Mouse (Mus musculus) forebrain, embryonic 16.5 days (tissue): ENCODE measurements around the gene Agrn. TPM values are rescaled to one million over a fixed set of nuclear protein-coding genes. Genes with fewer than 3 reads are reported as not detected.

Experiments used
- ATAC-seq: fragments of 200-750 bp; cut with Nextera tagmentation; 2 replicates; pipeline ENCODE4 v1.8.0; 2017; ENCODE audit warnings: mild to moderate bottlenecking, moderate library complexity
- H3K27ac ChIP-seq: fragments of 300-500 bp; sonication (generic); 2 replicates; pipeline ENCODE4 v1.5.1; 2014; ENCODE audit warnings: low read length, control low read depth
- H3K27me3 ChIP-seq: fragments of 300-500 bp; sonication (generic); replicated peaks from 2 replicates; pipeline ENCODE4 v1.6.1; 2014; ENCODE audit warnings: low read length; ENCODE audit not compliant: control insufficient read depth, insufficient read depth
- H3K36me3 ChIP-seq: fragments of 300-500 bp; sonication (generic); 2 replicates; pipeline ENCODE4 v1.6.1; 2014; ENCODE audit not compliant: control insufficient read depth, insufficient read depth
- H3K4me1 ChIP-seq: fragments of 300-500 bp; sonication (generic); replicated peaks from 2 replicates; pipeline ENCODE4 v1.6.1; 2014; ENCODE audit warnings: low read length; ENCODE audit not compliant: control insufficient read depth, insufficient read depth
- H3K4me2 ChIP-seq: fragments of 300-500 bp; sonication (generic); 2 replicates; pipeline ENCODE4 v1.6.1; 2014; ENCODE audit warnings: mild to moderate bottlenecking, low read length, control low read depth
- H3K4me3 ChIP-seq: fragments of 300-500 bp; sonication (generic); replicated peaks from 2 replicates; pipeline ENCODE4 v1.5.1; 2014; ENCODE audit warnings: mild to moderate bottlenecking, low read length, control low read depth
- H3K9ac ChIP-seq: fragments of 300-500 bp; sonication (generic); replicated peaks from 2 replicates; pipeline ENCODE4 v1.6.1; 2014; ENCODE audit warnings: low read depth, low read length, control low read depth
- H3K9me3 ChIP-seq: fragments of 300-500 bp; sonication (generic); 2 replicates; pipeline ENCODE4 v1.6.1; 2016; ENCODE audit warnings: low read length; ENCODE audit not compliant: control insufficient read depth
- WGBS: fragments of 180-500 bp; shearing (Covaris S2); extraction: QIAGEN DNeasy Blood & Tissue Kit; methylation state at CpG from one replicate; pipeline ENCODE4 v1.1.7; 2014; 5-methylcytosine and 5-hydroxymethylcytosine counted together
- polyA plus RNA-seq: library from polyadenylated mRNA; unstranded; fragments of >200 nt; fragmentation: Nextera tagmentation; extraction: Ambion mirVana; gene quantifications from 2 replicates; pipeline ENCODE4 v1.2.1, GENCODE M21; 2015

Agrn gene
- polyA plus RNA-seq, 1 experiment from 2014 or later: 125 TPM

DNA sequence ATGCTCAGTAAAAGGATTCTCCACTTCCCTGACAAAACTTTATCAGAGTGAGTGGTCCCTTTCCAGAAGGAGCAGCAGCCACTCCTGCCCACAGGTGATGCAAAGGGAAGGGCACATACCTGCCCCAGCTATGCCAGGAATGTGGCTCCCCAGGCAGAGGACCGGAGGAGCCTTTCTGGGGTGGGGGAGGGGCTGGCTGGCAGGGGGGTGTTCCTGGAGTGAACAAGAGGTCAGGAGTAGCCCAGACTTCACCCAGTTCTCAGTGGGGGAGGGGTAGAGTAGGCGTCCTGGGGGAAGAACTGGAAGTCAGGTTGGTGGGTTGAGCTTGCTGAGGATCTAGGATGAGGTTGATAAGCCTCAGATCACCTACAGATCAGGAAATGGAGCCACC is 4.1 kb downstream of the Agrn start:
- no peak for ATAC-seq
- peaks cover 60% of the 10 kb centered on the region for H3K4me1 ChIP-seq

DNA sequence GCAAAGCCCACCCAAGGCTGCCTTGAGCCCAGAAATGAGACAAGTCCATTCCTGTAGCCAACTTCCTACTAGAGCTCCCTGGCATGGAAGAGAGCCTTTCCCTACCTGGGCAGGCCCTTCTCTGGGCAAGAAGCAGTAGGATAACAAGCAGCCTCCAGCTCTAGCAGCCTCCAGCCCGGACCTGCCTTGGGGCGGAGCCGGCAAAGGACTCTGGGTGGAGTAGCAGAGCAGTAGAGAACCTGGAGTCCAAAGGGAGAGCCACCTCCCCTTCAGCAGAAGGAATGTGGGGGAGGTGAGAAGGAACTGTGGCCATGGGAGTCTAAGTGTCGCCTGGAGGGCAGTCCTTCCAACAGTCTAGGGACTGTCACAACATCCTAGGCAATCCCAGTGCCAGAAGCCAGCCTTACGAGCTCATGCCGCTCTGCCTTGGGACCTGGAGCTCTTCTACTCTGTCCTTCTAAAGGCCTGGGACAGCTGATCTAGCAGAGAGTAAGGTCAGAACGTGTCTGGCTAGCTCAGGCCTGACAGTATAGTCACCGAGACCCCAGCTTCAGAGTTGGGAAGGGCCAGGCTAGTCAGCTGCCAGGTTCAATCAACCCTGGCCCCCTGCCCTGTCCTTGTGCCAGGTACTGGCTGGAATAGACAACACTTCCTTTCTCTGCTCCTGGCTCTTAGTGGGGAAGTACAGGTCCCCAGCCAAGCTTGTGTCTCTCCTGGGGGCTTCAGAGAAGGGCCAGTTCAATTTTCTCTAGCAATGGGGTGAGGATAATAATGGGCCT is 4.7 kb downstream of the Agrn start:
- Histone ChIP-seq H3K27me3 (no peaks in the 10 kb centered on the region), H3K9ac (no peak overlapping the region), H3K4me1 (peaks cover 63% of the 10 kb centered on the region), H3K9me3 (no peaks in the 10 kb centered on the region), H3K27ac (0 out of 2 replicates have a peak overlapping the region, but pooled peaks have one; percentile 43), H3K36me3 (peaks cover 6% of the 10 kb centered on the region), H3K4me2 (no peak overlapping the region), H3K4me3 (no peak overlapping the region)
- 44% methylated on average over 8 of the region's 8 CpGs for whole genome bisulfite sequencing
- no peak for ATAC-seq

More for the DNA sequence above, 4.1 kb downstream of the Agrn start:
- 21% methylated on average over 2 of the region's 2 CpGs for WGBS
- Histone ChIP-seq H3K27me3 (no peaks in the 10 kb centered on the region), H3K27ac (no peak overlapping the region), H3K9me3 (no peaks in the 10 kb centered on the region), H3K36me3 (peaks cover 6% of the 10 kb centered on the region), H3K9ac (no peak overlapping the region), H3K4me2 (no peak overlapping the region), H3K4me3 (no peak overlapping the region)

- Histone ChIP-seq H3K4me1 (peaks cover 79% of the 10 kb centered on the region), H3K36me3 (peaks cover 6% of the 10 kb centered on the region), H3K27me3 (no peaks in the 10 kb centered on the region), H3K27ac (peak overlapping the region; percentile 6), H3K9ac (no peak overlapping the region; the same call in 1 of the 2 replicates), H3K9me3 (no peaks in the 10 kb centered on the region), H3K4me2 (no peak overlapping the region; the same call in 1 of the 2 replicates), H3K4me3 (no peak overlapping the region)
- 5% methylated on average over 6 of the region's 6 CpGs for WGBS
- peak; percentile 18; the same call in 1 of the 2 replicates for ATAC-seq
Measured at GRCm38 (mm10) chr4:156188811-156189323, 8.4 kb downstream of the Agrn start.

- Histone ChIP-seq H3K9me3 (no peaks in the 10 kb centered on the region), H3K4me2 (no peak overlapping the region), H3K4me1 (peaks cover 79% of the 10 kb centered on the region), H3K27me3 (no peaks in the 10 kb centered on the region), H3K9ac (no peak overlapping the region), H3K27ac (peak overlapping the region; percentile 6), H3K36me3 (peaks cover 6% of the 10 kb centered on the region), H3K4me3 (no peak overlapping the region)
- WGBS: 24% methylated on average over 5 of the region's 5 CpGs
- no peak for ATAC-seq
Measured at GRCm38 (mm10) chr4:156188162-156188810, 9.0 kb downstream of the Agrn start.

- Histone ChIP-seq H3K27ac (peak overlapping the region; percentile 93), H3K9me3 (no peaks in the 10 kb centered on the region), H3K27me3 (no peaks in the 10 kb centered on the region), H3K36me3 (peaks cover 6% of the 10 kb centered on the region), H3K4me1 (peaks cover 87% of the 10 kb centered on the region), H3K9ac (peak overlapping the region; percentile 89), H3K4me3 (peak overlapping the region; percentile 62), H3K4me2 (peak overlapping the region; percentile 86)
- peak; percentile 61 for ATAC-seq
- 3% methylated on average over 31 of the region's 31 CpGs for WGBS
Measured at GRCm38 (mm10) chr4:156185950-156186850, 11.1 kb downstream of the Agrn start.

DNA sequence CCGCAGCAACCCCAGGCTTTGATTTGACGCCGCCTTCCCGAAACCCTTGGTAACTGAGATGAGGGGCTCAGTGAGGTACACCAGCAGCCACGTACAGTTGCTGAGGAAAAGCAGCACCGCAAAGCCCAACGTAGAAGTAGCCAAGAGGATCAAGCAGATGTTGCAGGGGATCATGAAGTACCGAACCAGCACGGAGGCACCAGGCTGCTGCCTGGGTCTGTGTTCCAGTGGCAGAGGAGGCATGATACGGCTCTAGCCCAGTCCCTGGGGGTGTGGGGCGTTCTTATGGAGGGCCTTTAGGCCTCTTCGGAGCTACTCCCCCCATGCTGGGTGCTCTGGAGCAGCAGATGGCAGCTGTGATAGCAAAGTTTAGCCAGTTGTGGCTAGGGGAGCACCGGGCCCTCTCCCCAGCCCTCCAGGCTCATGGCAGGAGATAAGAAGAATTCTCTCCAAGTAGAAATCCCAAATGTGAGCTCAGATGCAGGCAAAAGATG is 11.8 kb downstream of the Agrn start:
- Histone ChIP-seq H3K9me3 (no peaks in the 10 kb centered on the region), H3K4me2 (peak overlapping the region; percentile 86), H3K4me3 (peak overlapping the region; percentile 62), H3K4me1 (peaks cover 93% of the 10 kb centered on the region), H3K36me3 (peaks cover 4% of the 10 kb centered on the region), H3K27me3 (no peaks in the 10 kb centered on the region), H3K27ac (peak overlapping the region; percentile 93), H3K9ac (peak overlapping the region; percentile 89)
- peak; percentile 29 for ATAC-seq
- WGBS: 43% methylated on average over 13 of the region's 13 CpGs

- Histone ChIP-seq H3K36me3 (no peaks in the 10 kb centered on the region), H3K4me3 (peak overlapping the region; percentile 62), H3K9me3 (no peaks in the 10 kb centered on the region), H3K4me1 (peaks cover 88% of the 10 kb centered on the region), H3K27me3 (no peaks in the 10 kb centered on the region), H3K9ac (peak overlapping the region; percentile 89), H3K4me2 (peak overlapping the region; percentile 86), H3K27ac (peak overlapping the region; percentile 93; the same call in 1 of the 2 replicates)
- 0 out of 2 replicates have a peak, but pooled peaks have one; percentile 7 for ATAC-seq
- 79% methylated on average over 7 of the region's 7 CpGs for WGBS
Measured at GRCm38 (mm10) chr4:156184291-156184954, 12.9 kb downstream of the Agrn start.

GRCm38 (mm10) chr4:156183747-156184146 is 13.5 kb downstream of the Agrn start:
- 90% methylated on average over 5 of the region's 5 CpGs for WGBS
- no peak overlapping the region for H3K27ac ChIP-seq
- H3K9ac ChIP-seq: peak overlapping the region; percentile 36; the same call in 1 of the 2 replicates

More at GRCm38 (mm10) chr4:156183747-156184146, 13.5 kb downstream of the Agrn start:
- H3K27me3 ChIP-seq: no peaks in the 10 kb centered on the region
- ATAC-seq: no peak
- no peaks in the 10 kb centered on the region for H3K9me3 ChIP-seq
- H3K4me2 ChIP-seq: peak overlapping the region; percentile 86
- H3K4me3 ChIP-seq: peak overlapping the region; percentile 62
- peaks cover 81% of the 10 kb centered on the region for H3K4me1 ChIP-seq
- peaks cover 3% of the 10 kb centered on the region; the same call in 1 of the 2 replicates for H3K36me3 ChIP-seq
